Mouse (Mus musculus): ENCODE results near the gene H2-T24. TPM values are rescaled to one million over a fixed set of nuclear protein-coding genes. Genes with fewer than 3 reads are reported as not detected.
A peak's percentile ranks its signal among the peaks of the same experiment; 100 is the strongest.
"Not testable (repeated sequence)": the region's sequence is repeated elsewhere in the genome, so short reads cannot be mapped to it uniquely, and the experiment has no call there.

Gene H2-T24
- polyA plus RNA-seq (2015; fragmentation: Nextera tagmentation; extraction: Ambion mirVana) = 2.6 and 4.2 TPM in 2 replicates

DNA sequence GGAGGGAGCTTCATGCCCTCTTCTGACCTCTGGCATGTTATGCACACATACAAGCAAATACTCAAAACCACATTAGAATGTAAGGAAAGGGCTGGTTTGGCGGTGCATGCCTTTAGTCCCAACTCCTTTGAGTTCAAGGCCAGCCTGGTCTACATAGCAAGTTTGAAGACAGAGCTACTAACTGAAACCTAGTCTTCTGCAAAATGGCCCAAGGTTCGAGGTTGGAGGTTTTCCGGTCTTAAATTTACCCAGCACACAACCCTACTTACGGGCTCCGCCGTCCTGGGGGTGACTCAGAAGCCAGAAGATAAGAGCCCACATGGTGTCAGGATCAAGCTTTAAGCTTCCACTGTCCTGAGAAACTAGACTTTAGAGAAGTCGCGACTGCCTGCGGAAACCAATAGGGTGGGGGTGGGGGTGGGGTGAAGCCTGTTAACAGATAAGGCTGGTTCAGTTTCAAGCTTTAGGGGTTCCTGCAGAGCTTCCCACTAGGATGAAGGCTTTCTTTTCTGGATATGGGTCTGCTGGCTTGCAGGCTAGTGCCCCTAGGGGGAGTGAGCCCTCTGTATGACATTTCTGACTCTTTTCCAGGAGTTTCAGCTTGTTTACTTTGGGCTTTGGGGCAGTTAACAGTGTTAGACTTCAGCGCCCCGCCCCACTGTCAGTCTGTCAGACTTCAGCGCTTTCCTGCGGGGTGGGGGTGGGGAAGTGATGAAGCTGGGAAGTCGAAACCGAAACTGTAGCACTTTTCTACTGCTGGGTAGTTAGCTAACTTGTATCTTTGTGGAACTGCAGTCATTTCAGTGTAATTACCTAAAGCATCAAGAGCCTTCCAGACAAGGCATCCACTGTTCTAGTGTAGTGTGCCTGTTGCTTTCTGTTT is at the start of gene H2-T24:
Gene H2-T24, minus strand, starts transcription at position 370 of the 883 bp plus-strand sequence.
- no peaks in the 10 kb centered on the region for H3K27me3 ChIP-seq (replicated peaks)
- 29% methylated on average over 15 of the region's 15 CpGs for WGBS
- no peaks in the 10 kb centered on the region for H3K36me3 ChIP-seq
- H3K9me3 ChIP-seq = no peaks in the 10 kb centered on the region
- peak within 1 kb of the TSS; percentile 40 for H3K4me2 ChIP-seq
- no peak within 1 kb of the TSS for H3K9ac ChIP-seq
- H3K27ac ChIP-seq = peak within 1 kb of the TSS; percentile 49; the same call in 1 of the 2 replicates
- peak; percentile 82 for ATAC-seq (ENCODE audit: insufficient read depth, low FRiP score, low read depth)
- peaks cover 3% of the 10 kb centered on the region; the same call in 1 of the 2 replicates for H3K4me1 ChIP-seq
- 0 out of 2 replicates have a peak within 1 kb of the TSS, but pooled peaks have one; percentile 2 for H3K4me3 ChIP-seq (replicated peaks)

DNA sequence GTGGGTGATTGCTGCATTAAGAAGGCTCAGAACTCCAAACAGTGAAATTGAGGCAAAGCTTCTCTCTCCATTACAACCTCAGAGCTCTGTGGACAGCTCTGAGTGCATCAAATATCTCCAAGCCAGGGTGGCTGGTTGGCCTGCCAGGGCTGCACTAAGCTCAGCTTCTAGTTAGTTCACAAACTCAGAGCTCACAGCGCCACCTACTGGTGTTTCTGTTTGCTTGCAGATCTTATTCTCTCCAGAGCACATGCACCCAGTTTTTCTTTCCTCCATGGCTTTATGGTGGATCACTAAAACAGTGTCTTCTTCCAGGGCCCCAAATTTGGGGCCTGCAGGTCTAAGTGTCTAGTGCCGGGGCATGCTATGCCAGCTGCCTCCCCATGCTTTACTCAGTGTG is 40.5 kb upstream of the H2-T24 start:
- Histone ChIP-seq H3K9ac (no peak overlapping the region), H3K36me3 (no peaks in the 10 kb centered on the region), H3K4me1 (no peaks in the 10 kb centered on the region), H3K27me3 (replicated peaks) (no peaks in the 10 kb centered on the region), H3K4me3 (replicated peaks) (no peak overlapping the region), H3K4me2 (no peak overlapping the region), H3K27ac (no peak overlapping the region), H3K9me3 (no peaks in the 10 kb centered on the region)
- ATAC-seq (ENCODE audit: insufficient read depth, low FRiP score, low read depth) = no peak
- 32% methylated on average over 2 of the region's 2 CpGs for WGBS

DNA sequence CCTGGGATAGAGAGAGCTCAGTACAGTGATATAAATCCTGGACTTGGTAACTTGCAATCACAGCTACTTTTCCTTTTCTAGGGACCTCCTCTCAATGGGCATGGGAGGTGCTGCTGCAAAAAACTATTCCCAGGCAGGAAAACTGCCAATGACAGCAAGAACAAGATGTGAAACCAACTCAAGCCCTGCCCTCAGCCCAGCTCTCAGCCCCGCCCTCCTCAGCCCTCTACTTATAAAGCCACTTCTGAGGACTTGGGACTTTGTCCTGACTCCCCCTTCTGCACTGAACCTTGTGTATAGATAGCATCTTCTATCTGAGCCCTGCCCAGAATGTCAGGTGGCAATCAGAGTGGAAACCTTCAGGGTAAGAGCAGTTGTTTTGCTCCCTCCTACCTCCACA is 38.0 kb upstream of the H2-T24 start, which contains the start of gene Gm11127:
Gene Gm11127, minus strand, starts transcription at position 10 of the 400 bp plus-strand sequence.
- 0 out of 2 replicates have a peak, but pooled peaks have one; percentile 22 for ATAC-seq (ENCODE audit: insufficient read depth, low FRiP score, low read depth)

DNA sequence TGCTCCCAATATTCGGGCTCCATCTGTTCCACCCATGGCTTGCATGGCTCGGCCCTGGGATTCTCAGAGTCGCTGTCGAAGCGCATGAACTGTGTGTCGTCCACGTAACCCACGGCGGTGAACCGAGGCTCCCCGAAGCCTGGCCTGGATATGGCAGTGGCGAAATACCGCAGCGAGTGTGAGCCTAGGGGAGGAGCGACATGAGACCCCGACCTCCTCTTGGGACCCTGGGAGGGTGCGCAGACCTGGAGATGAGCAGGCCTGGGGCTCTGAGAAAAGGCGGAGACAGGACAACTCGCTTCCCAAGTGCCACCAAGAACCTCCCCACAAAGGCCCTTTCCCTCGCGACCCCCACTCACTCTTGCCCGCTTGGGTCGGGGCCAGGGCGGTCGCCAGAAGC is 37.6 kb upstream of the H2-T24 start:
- H3K9ac ChIP-seq; ATAC-seq (ENCODE audit: insufficient read depth, low FRiP score, low read depth); H3K27ac ChIP-seq; H3K4me3 ChIP-seq (replicated peaks); H3K9me3 ChIP-seq; H3K4me2 ChIP-seq; H3K27me3 ChIP-seq (replicated peaks); H3K4me1 ChIP-seq; H3K36me3 ChIP-seq: not testable (repeated sequence)
- WGBS = 89% methylated on average over 25 of the region's 25 CpGs

More for the DNA sequence above, 38.0 kb upstream of the H2-T24 start, which contains the start of gene Gm11127:
- 63% methylated on average over 1 of the region's 1 CpGs for WGBS
- H3K9ac ChIP-seq; H3K27ac ChIP-seq; H3K36me3 ChIP-seq; H3K4me1 ChIP-seq; H3K9me3 ChIP-seq; H3K4me2 ChIP-seq; H3K27me3 ChIP-seq (replicated peaks); H3K4me3 ChIP-seq (replicated peaks): not testable (repeated sequence)

DNA sequence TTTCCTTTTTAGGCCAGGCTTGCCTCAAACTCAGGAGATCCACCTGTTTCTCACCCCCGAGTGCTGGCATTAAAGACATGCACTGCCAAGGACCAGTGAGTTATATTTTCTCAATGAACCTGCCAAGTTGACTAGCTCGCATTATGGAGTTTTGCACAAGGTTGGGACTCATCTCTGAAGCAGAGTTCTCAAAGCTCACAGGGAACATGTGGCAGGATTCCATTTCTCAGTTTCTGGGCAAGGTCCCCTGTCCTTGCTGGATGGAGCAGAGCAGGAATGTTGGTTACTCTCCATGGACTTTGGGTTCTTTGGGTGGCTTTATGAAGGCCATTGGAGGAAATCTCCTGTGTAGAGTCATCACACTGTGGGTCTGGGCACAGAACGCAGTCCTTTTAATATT is 22.9 kb upstream of the H2-T24 start:
- Histone ChIP-seq H3K36me3 (no peaks in the 10 kb centered on the region), H3K27me3 (replicated peaks) (no peaks in the 10 kb centered on the region), H3K9ac (no peak overlapping the region), H3K4me2 (peak overlapping the region; percentile 77), H3K4me3 (replicated peaks) (peak overlapping the region; percentile 44), H3K27ac (no peak overlapping the region), H3K4me1 (peaks cover 5% of the 10 kb centered on the region; the same call in 1 of the 2 replicates), H3K9me3 (no peaks in the 10 kb centered on the region)
- ATAC-seq (ENCODE audit: insufficient read depth, low FRiP score, low read depth) = no peak
- 79% methylated on average over 3 of the region's 3 CpGs for WGBS

DNA sequence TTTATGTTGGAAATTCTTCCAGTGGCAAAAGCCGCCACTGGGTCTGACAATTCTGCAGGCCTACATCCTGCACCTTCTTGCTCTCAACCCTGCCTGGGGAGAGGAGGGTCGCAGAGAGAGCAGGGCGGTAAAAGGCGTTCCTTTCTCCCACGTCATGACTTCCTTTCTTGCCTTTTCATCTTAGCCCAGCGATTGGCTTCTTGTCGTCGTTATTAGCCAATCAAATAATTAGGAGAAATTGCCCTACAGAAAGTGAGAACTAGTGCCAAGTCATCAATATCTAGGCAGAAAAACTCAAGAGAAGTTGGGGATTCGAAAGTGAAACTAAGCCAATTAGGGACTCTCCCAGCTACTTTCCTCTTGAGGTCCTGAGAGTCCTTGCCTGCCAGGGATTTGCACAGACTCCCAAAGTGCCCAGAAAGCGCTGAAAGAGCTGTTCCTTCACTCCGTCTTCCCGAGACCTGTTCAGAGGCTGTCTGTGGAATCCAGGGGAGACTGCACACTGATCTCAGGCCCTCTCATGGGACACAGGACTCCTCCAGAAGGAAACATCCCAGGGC is 22.3 kb upstream of the H2-T24 start, which contains the start of the genes H2-T22 and Gm6034:
Gene H2-T22, minus strand, starts transcription at position 138 of the 560 bp plus-strand sequence.
Gene Gm6034, plus strand, starts transcription at position 352 of the 560 bp plus-strand sequence.
- H3K4me1 ChIP-seq; H3K9ac ChIP-seq; H3K9me3 ChIP-seq; H3K27me3 ChIP-seq (replicated peaks); H3K36me3 ChIP-seq: not testable (repeated sequence)
- H3K27ac ChIP-seq = peak within 1 kb of the TSS; percentile 72; the same call in 1 of the 2 replicates
- peak within 1 kb of the TSS; percentile 44 for H3K4me3 ChIP-seq (replicated peaks)
- peak; percentile 95 for ATAC-seq (ENCODE audit: insufficient read depth, low FRiP score, low read depth)
- WGBS = under 1% methylated on average over 12 of the region's 12 CpGs
- H3K4me2 ChIP-seq = peak within 1 kb of the TSS; percentile 77

DNA sequence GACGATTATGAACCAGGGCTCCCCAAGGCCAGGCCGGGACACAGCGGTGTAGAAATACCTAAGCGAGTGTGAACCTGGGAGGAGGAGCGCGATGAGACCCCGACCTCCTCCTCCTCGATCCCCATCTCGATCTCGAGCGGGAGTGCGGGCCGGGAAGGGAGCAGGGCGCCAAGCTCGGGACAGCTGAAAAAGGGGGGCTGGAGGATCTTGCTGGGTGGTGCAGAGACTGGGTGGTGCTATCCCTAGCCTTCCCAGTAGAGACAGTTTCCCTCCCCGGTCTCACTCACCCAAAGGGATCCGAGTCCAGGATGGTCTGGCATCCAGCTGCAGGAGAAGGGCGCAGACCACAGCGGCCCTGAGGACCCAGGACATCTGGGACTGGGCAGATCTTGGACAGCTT is 21.7 kb upstream of the H2-T24 start:
- peak overlapping the region; percentile 44 for H3K4me3 ChIP-seq (replicated peaks)
- ATAC-seq (ENCODE audit: insufficient read depth, low FRiP score, low read depth) = peak; percentile 48
- H3K9me3 ChIP-seq; H3K27ac ChIP-seq; H3K4me1 ChIP-seq; H3K27me3 ChIP-seq (replicated peaks); H3K9ac ChIP-seq; H3K36me3 ChIP-seq: not testable (repeated sequence)
- 0% methylated on average over 19 of the region's 19 CpGs for WGBS
- H3K4me2 ChIP-seq = peak overlapping the region; percentile 77

DNA sequence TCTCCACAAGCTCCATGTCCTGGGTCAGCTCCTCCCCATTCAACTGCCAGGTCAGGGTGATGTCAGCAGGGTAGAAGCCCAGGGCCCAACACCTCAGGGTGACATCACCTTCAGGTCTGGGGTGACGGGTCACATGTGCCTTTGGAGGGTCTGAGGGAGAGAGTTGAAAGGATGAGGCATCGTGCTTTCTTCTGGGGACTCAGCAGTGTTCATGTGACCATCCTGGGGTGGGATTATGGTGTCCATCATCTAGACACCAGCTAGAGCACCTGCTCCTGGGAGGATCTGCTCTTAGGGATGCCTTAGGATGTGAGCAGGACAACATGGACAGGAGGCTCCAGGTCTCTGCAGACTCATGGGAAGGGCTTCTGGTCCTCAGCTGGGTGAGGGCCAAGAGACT is 20.2 kb upstream of the H2-T24 start:
- not testable (repeated sequence) for H3K27ac ChIP-seq; ATAC-seq (ENCODE audit: insufficient read depth, low FRiP score, low read depth); H3K9me3 ChIP-seq; H3K4me1 ChIP-seq; H3K9ac ChIP-seq; H3K36me3 ChIP-seq; H3K4me2 ChIP-seq; H3K4me3 ChIP-seq (replicated peaks); H3K27me3 ChIP-seq (replicated peaks)
- 83% methylated on average over 2 of the region's 2 CpGs for WGBS

DNA sequence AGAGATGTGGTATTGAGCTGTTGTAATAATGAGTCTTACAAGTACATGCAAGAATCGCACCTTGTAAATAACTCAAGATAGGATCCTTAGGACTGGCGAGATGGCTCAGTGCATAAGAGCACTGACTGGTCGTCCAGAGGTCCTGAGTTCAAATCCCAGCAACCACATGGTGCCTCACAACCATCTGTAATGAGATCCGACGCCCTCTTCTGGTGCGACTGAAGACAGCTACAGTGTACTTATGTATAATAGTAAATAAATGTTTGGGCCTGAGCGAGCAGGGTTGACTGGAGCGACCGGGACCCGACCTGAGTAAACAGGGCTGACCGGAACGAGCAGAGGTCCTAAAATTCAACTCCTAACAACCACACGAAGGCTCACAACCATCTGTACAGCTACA is 15.8 kb upstream of the H2-T24 start:
- not testable (repeated sequence) for H3K4me3 ChIP-seq (replicated peaks); H3K27me3 ChIP-seq (replicated peaks); H3K27ac ChIP-seq; H3K4me1 ChIP-seq; ATAC-seq (ENCODE audit: insufficient read depth, low FRiP score, low read depth); H3K4me2 ChIP-seq; H3K9ac ChIP-seq; H3K36me3 ChIP-seq; H3K9me3 ChIP-seq
- 84% methylated on average over 13 of the region's 13 CpGs for WGBS

DNA sequence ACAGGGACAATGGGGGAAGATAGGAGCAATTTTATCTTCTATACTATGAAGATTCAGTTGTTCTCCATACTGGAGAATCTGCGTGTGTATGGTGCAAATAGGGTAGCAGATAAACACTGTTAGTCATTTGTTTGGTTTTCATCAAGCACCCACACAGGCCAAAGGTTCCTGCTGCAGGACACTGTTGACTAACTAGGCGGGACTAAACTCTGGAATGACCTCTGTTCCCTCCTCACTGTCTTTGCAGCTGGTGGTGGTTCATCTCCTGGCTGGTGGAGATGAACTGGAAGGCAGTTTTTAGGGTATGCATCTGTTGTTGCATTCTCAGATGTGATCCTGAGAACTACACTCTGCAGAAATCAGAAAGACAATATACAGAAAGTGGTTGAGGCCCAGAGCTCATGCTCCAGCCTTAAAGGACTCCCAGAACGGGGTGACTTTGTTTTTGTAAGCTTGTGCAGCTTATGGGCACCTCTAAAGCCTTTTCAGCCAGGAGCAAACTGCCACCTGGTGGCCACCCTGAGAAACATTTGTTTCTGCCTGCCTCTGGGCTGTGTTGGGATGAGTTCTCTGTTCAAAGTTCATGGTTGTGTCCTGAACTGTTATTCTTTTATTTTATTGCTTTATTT is 14.8 kb upstream of the H2-T24 start:
- H3K36me3 ChIP-seq; H3K4me1 ChIP-seq; H3K27me3 ChIP-seq (replicated peaks); H3K4me2 ChIP-seq; H3K9ac ChIP-seq; ATAC-seq (ENCODE audit: insufficient read depth, low FRiP score, low read depth); H3K9me3 ChIP-seq; H3K4me3 ChIP-seq (replicated peaks); H3K27ac ChIP-seq: not testable (repeated sequence)
- 31% methylated on average over 3 of the region's 3 CpGs for WGBS

DNA sequence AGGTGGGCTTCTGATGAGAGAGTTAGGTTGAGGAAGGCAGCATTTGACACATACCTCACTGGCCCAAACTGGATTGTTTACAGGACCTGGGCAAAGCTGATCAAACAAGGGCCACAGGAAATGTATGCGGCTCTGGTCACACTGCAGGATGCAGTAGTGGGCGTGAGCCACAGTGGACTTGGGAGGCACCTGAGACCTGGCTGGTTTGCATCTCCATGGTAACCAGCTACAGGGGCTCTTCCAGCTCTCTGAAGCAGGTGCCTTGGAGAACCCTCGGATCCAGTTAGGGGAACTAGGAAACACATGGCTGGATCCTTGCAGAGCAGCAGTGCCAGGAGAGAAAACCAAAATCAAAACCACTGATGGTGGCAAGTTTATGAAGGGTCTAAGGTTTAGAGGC is 14.2 kb upstream of the H2-T24 start:
- WGBS = 53% methylated on average over 3 of the region's 3 CpGs
- not testable (repeated sequence) for ATAC-seq (ENCODE audit: insufficient read depth, low FRiP score, low read depth)

More for the DNA sequence above, 14.2 kb upstream of the H2-T24 start:
- not testable (repeated sequence) for H3K4me2 ChIP-seq; H3K9ac ChIP-seq; H3K4me1 ChIP-seq; H3K27me3 ChIP-seq (replicated peaks); H3K36me3 ChIP-seq; H3K27ac ChIP-seq; H3K9me3 ChIP-seq; H3K4me3 ChIP-seq (replicated peaks)

Data from stomach, embryonic 15.5 days (tissue).